Mouse (Mus musculus): Measurements from ENCODE around the gene Ptger4.

DNA sequence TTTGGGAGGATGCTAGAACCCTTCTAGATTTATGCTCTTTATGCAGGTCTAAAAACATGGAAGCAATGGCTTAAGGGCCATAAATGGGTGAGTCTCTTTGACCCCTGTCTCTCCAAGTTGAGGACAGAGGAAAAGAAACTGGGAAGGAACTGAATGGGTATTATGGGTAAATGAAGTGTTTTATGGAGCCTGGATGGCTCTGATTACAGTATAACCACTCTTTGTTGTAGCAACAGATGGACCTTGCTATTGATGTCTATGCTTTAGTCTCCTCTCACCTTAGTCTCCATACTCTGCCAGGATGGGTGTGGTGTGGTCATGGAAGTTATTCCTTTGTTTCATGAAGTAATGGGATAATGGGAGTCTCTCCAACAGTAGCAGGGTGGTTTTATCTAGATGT is 34.5 kb upstream of the Ptger4 start:
- no peak for TF ChIP-seq CTCF (IDR thresholded peaks at IDR 0.05 in 2 of 3, conservative IDR thresholded peaks at IDR 0.05 in 1 of 3; ENCODE audit: control insufficient read depth in 1 of 3, insufficient read depth in 1 of 3, low read depth in 2 of 3, low read length in 3 of 3, poor library complexity in 1 of 3, severe bottlenecking in 1 of 3)
- TF ChIP-seq MEF2A (IDR thresholded peaks at IDR 0.05; ENCODE audit: extremely low read depth, insufficient replicate concordance, low read depth, low read length, poor library complexity, severe bottlenecking): no peak
- TF ChIP-seq POLR2AphosphoS5 (IDR thresholded peaks at IDR 0.05; ENCODE audit: borderline replicate concordance, low read depth, low read length): no peak
- no peak for TF ChIP-seq USF2 (IDR thresholded peaks at IDR 0.05; ENCODE audit: borderline replicate concordance in 1 of 2, insufficient read depth in 1 of 2, low read depth in 1 of 2, low read length in 2 of 2)
- no peak for TF ChIP-seq MAX (IDR thresholded peaks at IDR 0.05; ENCODE audit: low read length)
- no peak for TF ChIP-seq ELF1 (IDR thresholded peaks at IDR 0.05; ENCODE audit: low read depth, low read length)
